Mouse (Mus musculus): ENCODE data around the gene Heca. TPM values are rescaled to one million over a fixed set of nuclear protein-coding genes. Genes with fewer than 3 reads are reported as not detected.
"Not testable (repeated sequence)": the region's sequence is repeated elsewhere in the genome, so short reads cannot be mapped to it uniquely, and the experiment has no call there.

The Heca gene
- total and polyA plus RNA-seq, 3 experiments: 5.7 to 66.9 (median 10.5) TPM

DNA sequence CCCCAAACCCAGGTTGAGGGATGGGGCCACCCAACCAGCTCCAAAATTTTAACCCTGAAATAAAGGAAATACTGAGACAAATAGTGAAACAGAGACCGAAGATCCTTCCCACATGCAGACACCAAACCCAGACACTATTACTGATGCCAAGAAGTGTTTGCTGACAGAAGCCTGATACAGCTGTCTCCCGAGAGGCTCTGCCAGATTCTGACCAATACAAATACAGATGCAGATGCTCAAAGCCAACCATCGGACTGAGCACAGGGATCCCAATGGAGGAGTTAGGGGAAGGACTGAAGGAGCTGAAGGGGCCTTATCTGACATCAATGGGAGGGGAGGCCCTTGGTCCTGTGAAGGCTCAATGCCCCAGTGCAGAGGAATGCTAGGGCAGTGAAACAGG, 41.5 kb downstream of the Heca start:
- H3K4me1 ChIP-seq (ENCODE audit: control insufficient read depth in 1 of 2, insufficient read depth in 2 of 2, low read length in 2 of 2); H3K4me3 ChIP-seq (ENCODE audit: control insufficient read depth in 1 of 2, insufficient read depth in 1 of 2, low read depth in 2 of 2, low read length in 2 of 2); H3K9me3 ChIP-seq (replicated peaks; ENCODE audit: insufficient read depth, low read length); H3K79me2 ChIP-seq (ENCODE audit: control insufficient read depth, insufficient read depth, low read length, poor library complexity); H3K27ac ChIP-seq (ENCODE audit: control insufficient read depth, low read depth, low read length); H3K36me3 ChIP-seq (ENCODE audit: control insufficient read depth in 1 of 2, insufficient read depth in 2 of 2, low read length in 2 of 2); DNase-seq (ENCODE audit: low read depth, low spot score); H3K9ac ChIP-seq (ENCODE audit: control insufficient read depth, low read depth, low read length, poor library complexity, severe bottlenecking); H3K27me3 ChIP-seq (ENCODE audit: control insufficient read depth in 1 of 2, insufficient read depth in 2 of 2, low read length in 2 of 2): not testable (repeated sequence)

- Histone ChIP-seq H3K4me3 (ENCODE audit: control insufficient read depth in 1 of 2, insufficient read depth in 1 of 2, low read depth in 2 of 2, low read length in 2 of 2) (no peak overlapping the region), H3K27ac (ENCODE audit: control insufficient read depth, low read depth, low read length) (no peak overlapping the region), H3K9ac (ENCODE audit: control insufficient read depth, low read depth, low read length, poor library complexity, severe bottlenecking) (no peak overlapping the region), H3K4me1 (ENCODE audit: control insufficient read depth in 1 of 2, insufficient read depth in 2 of 2, low read length in 2 of 2) (no peaks in the 10 kb centered on the region), H3K9me3 (replicated peaks; ENCODE audit: insufficient read depth, low read length) (no peaks in the 10 kb centered on the region), H3K36me3 (ENCODE audit: control insufficient read depth in 1 of 2, insufficient read depth in 2 of 2, low read length in 2 of 2) (no peaks in the 10 kb centered on the region; a peak in 1 of 4 replicates), H3K27me3 (ENCODE audit: control insufficient read depth in 1 of 2, insufficient read depth in 2 of 2, low read length in 2 of 2) (no peaks in the 10 kb centered on the region), H3K79me2 (ENCODE audit: control insufficient read depth, insufficient read depth, low read length, poor library complexity) (no peaks in the 10 kb centered on the region)
- no peak for TF ChIP-seq TBP (IDR thresholded peaks at IDR 0.05; ENCODE audit: low read depth, low read length)
- no peak for TF ChIP-seq POLR2AphosphoS5 (IDR thresholded peaks at IDR 0.05; ENCODE audit: borderline replicate concordance, low read depth, low read length)
- TF ChIP-seq EP300 (IDR thresholded peaks at IDR 0.05; ENCODE audit: low read depth in 1 of 2, low read length in 2 of 2): no peak
- no peak for TF ChIP-seq POLR2AphosphoS2 (IDR thresholded peaks at IDR 0.05; ENCODE audit: low read length)
- no peak for TF ChIP-seq SMC3 (IDR thresholded peaks at IDR 0.05; ENCODE audit: low read depth, low read length)
- no peak for TF ChIP-seq HCFC1 (IDR thresholded peaks at IDR 0.05; ENCODE audit: low read depth, low read length)
- TF ChIP-seq CTCF (IDR thresholded peaks at IDR 0.05 in 2 of 3, conservative IDR thresholded peaks at IDR 0.05 in 1 of 3; ENCODE audit: control insufficient read depth in 1 of 3, insufficient read depth in 1 of 3, low read depth in 2 of 3, low read length in 3 of 3, poor library complexity in 1 of 3, severe bottlenecking in 1 of 3): no peak
- no peak for TF ChIP-seq RAD21 (IDR thresholded peaks at IDR 0.05; ENCODE audit: low read depth, low read length)
- no peak for TF ChIP-seq ZC3H11A (IDR thresholded peaks at IDR 0.05; ENCODE audit: low read depth, low read length)
- no peak for TF ChIP-seq MAZ (IDR thresholded peaks at IDR 0.05; ENCODE audit: low read depth, low read length)
- no peak for TF ChIP-seq SIN3A (IDR thresholded peaks at IDR 0.05; ENCODE audit: low read length)
- TF ChIP-seq MAFK (IDR thresholded peaks at IDR 0.05; ENCODE audit: borderline replicate concordance, low read depth, low read length): no peak
- no peak for TF ChIP-seq ELF1 (IDR thresholded peaks at IDR 0.05; ENCODE audit: low read depth, low read length)
- TF ChIP-seq GABPA (IDR thresholded peaks at IDR 0.05; ENCODE audit: low read depth, low read length): no peak
- no peak for DNase-seq (ENCODE audit: low read depth, low spot score)
Measured at GRCm38 (mm10) chr10:17903449-17903848, 44.4 kb downstream of the Heca start.

GRCm38 (mm10) chr10:17880724-17881123, 67.1 kb downstream of the Heca start:
- DNase-seq (ENCODE audit: low read depth, low spot score): no peak
- H3K79me2 ChIP-seq (ENCODE audit: control insufficient read depth, insufficient read depth, low read length, poor library complexity): no peaks in the 10 kb centered on the region
- no peak overlapping the region for H3K9ac ChIP-seq (ENCODE audit: control insufficient read depth, low read depth, low read length, poor library complexity, severe bottlenecking)
- H3K9me3 ChIP-seq (replicated peaks; ENCODE audit: insufficient read depth, low read length): no peaks in the 10 kb centered on the region
- H3K36me3 ChIP-seq (ENCODE audit: control insufficient read depth in 1 of 2, insufficient read depth in 2 of 2, low read length in 2 of 2): no peaks in the 10 kb centered on the region
- H3K27ac ChIP-seq (ENCODE audit: control insufficient read depth, low read depth, low read length): no peak overlapping the region
- TF ChIP-seq TBP (IDR thresholded peaks at IDR 0.05; ENCODE audit: low read depth, low read length): no peak
- TF ChIP-seq UBTF (IDR thresholded peaks at IDR 0.05; ENCODE audit: borderline replicate concordance, insufficient read depth, low read depth, low read length): no peak
- TF ChIP-seq USF2 (IDR thresholded peaks at IDR 0.05; ENCODE audit: borderline replicate concordance in 1 of 2, insufficient read depth in 1 of 2, low read depth in 1 of 2, low read length in 2 of 2): no peak
- TF ChIP-seq POLR2AphosphoS5 (IDR thresholded peaks at IDR 0.05; ENCODE audit: borderline replicate concordance, low read depth, low read length): no peak
- no peak for TF ChIP-seq ZNF384 (IDR thresholded peaks at IDR 0.05; ENCODE audit: low read depth, low read length)
- no peaks in the 10 kb centered on the region for H3K27me3 ChIP-seq (ENCODE audit: control insufficient read depth in 1 of 2, insufficient read depth in 2 of 2, low read length in 2 of 2)
- H3K4me3 ChIP-seq (ENCODE audit: control insufficient read depth in 1 of 2, insufficient read depth in 1 of 2, low read depth in 2 of 2, low read length in 2 of 2): no peak overlapping the region
- no peaks in the 10 kb centered on the region for H3K4me1 ChIP-seq (ENCODE audit: control insufficient read depth in 1 of 2, insufficient read depth in 2 of 2, low read length in 2 of 2)

All from MEL (cell line).